Mouse (Mus musculus): ENCODE data around the gene Olfr94.
"Not testable (repeated sequence)": the region's sequence is repeated elsewhere in the genome, so short reads cannot be mapped to it uniquely, and the experiment has no call there.

Olfr94 gene

GRCm38 (mm10) chr17:37200894-37201293 is at the start of gene Olfr94:
Olfr94 (minus strand) TSS chr17:37200994.
- no peak for DNase-seq

- peak in 1 of 2 experiments; percentile 6 for DNase-seq
Observed at GRCm38 (mm10) chr17:37250544-37250943, 49.8 kb upstream of the Olfr94 start.

GRCm38 (mm10) chr17:37249460-37249859 is 48.7 kb upstream of the Olfr94 start:
- no peak for DNase-seq

GRCm38 (mm10) chr17:37246715-37247114 is 45.9 kb upstream of the Olfr94 start:
- peak in 1 of 2 experiments; percentile 37 for DNase-seq

- no peak for DNase-seq
Observed at GRCm38 (mm10) chr17:37242198-37242597, 41.4 kb upstream of the Olfr94 start.

GRCm38 (mm10) chr17:37237230-37237629 is 36.4 kb upstream of the Olfr94 start, which contains the start of gene Olfr97:
Olfr97 (minus strand) TSS chr17:37237330.
- DNase-seq, result not testable (repeated sequence)

- no peak for DNase-seq
Observed at GRCm38 (mm10) chr17:37221879-37222278, 21.1 kb upstream of the Olfr94 start.

GRCm38 (mm10) chr17:37219846-37220245 is 19.1 kb upstream of the Olfr94 start, which contains the start of gene Olfr96:
Olfr96 (plus strand) TSS chr17:37220146.
- DNase-seq, result no peak

- no peak for DNase-seq
Observed at GRCm38 (mm10) chr17:37218486-37218885, 17.7 kb upstream of the Olfr94 start.

GRCm38 (mm10) chr17:37213018-37213417 is 12.2 kb upstream of the Olfr94 start, which contains the start of gene Olfr95:
Olfr95 (minus strand) TSS chr17:37213118.
- DNase-seq, result no peak

GRCm38 (mm10) chr17:37210884-37211768 is 10.3 kb upstream of the Olfr94 start:
- no peak for DNase-seq

- no peak for DNase-seq
Observed at GRCm38 (mm10) chr17:37203917-37204236, 3.1 kb upstream of the Olfr94 start.

GRCm38 (mm10) chr17:37203206-37203916 is 2.6 kb upstream of the Olfr94 start:
- DNase-seq, result peak; percentile 51 to 79

GRCm38 (mm10) chr17:37196845-37197724 is 3.7 kb downstream of the Olfr94 start:
- DNase-seq, result peak in 1 of 2 experiments; percentile 37

GRCm38 (mm10) chr17:37194782-37195181 is 6.0 kb downstream of the Olfr94 start:
- DNase-seq, result no peak

GRCm38 (mm10) chr17:37193656-37194055 is 7.1 kb downstream of the Olfr94 start, which contains the start of gene Ubd:
Ubd (plus strand) TSS chr17:37193892.
- DNase-seq, result no peak

- no peak for DNase-seq
Observed at GRCm38 (mm10) chr17:37193032-37193431, 7.8 kb downstream of the Olfr94 start.

GRCm38 (mm10) chr17:37190711-37191110 is 10.1 kb downstream of the Olfr94 start:
- DNase-seq, result peak in 1 of 2 experiments; percentile 38

GRCm38 (mm10) chr17:37185474-37185873 is 15.3 kb downstream of the Olfr94 start:
- DNase-seq, result no peak

GRCm38 (mm10) chr17:37161394-37161793 is 39.4 kb downstream of the Olfr94 start, which contains the start of gene Olfr93:
Olfr93 (minus strand) TSS chr17:37161494.
- no peak for DNase-seq

All from lung, postnatal 4 days (tissue).